Mouse (Mus musculus): ENCODE measurements around the gene Tmprss11e.

GRCm38 (mm10) chr5:86776941-86777340 lies 31.3 kb upstream of the Tmprss11e start:
- no peak for TF ChIP-seq CTCF (IDR thresholded peaks at IDR 0.05; ENCODE audit: extremely low read depth, insufficient read depth, low read length)
- no peak for TF ChIP-seq POLR2A (IDR thresholded peaks at IDR 0.05; ENCODE audit: extremely low read depth, insufficient read depth, low read length)
